Mouse (Mus musculus) heart, embryonic 15.5 days (tissue): Measurements from ENCODE around the gene Snx21. TPM values are rescaled to one million over a fixed set of nuclear protein-coding genes. Genes with fewer than 3 reads are reported as not detected.

Source experiments
- ATAC-seq: fragments of 200-750 bp; cut with Nextera tagmentation; replicated peaks from 2 replicates; pipeline ENCODE4 v1.8.0; 2017; ENCODE audit warnings: low read depth, moderate TSS enrichment; ENCODE audit not compliant: insufficient number of reproducible peaks, insufficient read depth, low FRiP score
- H3K27ac ChIP-seq: fragments of 300-500 bp; sonication (generic); 2 replicates; pipeline ENCODE4 v1.5.1; 2015; ENCODE audit warnings: mild to moderate bottlenecking, inconsistent platforms
- H3K27me3 ChIP-seq: fragments of 300-500 bp; sonication (generic); 2 replicates; pipeline ENCODE4 v1.6.1; 2015; ENCODE audit warnings: inconsistent platforms
- H3K36me3 ChIP-seq: fragments of 300-500 bp; sonication (generic); 2 replicates; pipeline ENCODE4 v1.6.1; 2015; ENCODE audit warnings: mild to moderate bottlenecking, inconsistent platforms
- H3K4me1 ChIP-seq: fragments of 300-500 bp; sonication (generic); replicated peaks from 2 replicates; pipeline ENCODE4 v1.6.1; 2015; ENCODE audit warnings: inconsistent platforms
- H3K4me2 ChIP-seq: fragments of 300-500 bp; sonication (generic); 2 replicates; pipeline ENCODE4 v1.6.1; 2015; ENCODE audit warnings: inconsistent platforms, mild to moderate bottlenecking, moderate library complexity
- H3K4me3 ChIP-seq: fragments of 300-500 bp; sonication (generic); 2 replicates; pipeline ENCODE4 v1.5.1; 2015; ENCODE audit warnings: mild to moderate bottlenecking, inconsistent platforms
- H3K9ac ChIP-seq: fragments of 300-500 bp; sonication (generic); 2 replicates; pipeline ENCODE4 v1.6.1; 2015; ENCODE audit warnings: mild to moderate bottlenecking, inconsistent platforms
- H3K9me3 ChIP-seq: fragments of 300-500 bp; sonication (generic); replicated peaks from 2 replicates; pipeline ENCODE4 v1.6.1; 2016; ENCODE audit warnings: inconsistent platforms
- WGBS: fragments of 180-500 bp; shearing (Covaris S2); methylation state at CpG from one replicate; pipeline ENCODE4 v1.1.7; 2015; ENCODE audit warnings: mixed read lengths; 5-methylcytosine and 5-hydroxymethylcytosine counted together
- polyA plus RNA-seq: library from polyadenylated mRNA; unstranded; fragments of >200 nt; fragmentation: Nextera tagmentation; extraction: Ambion mirVana; gene quantifications from 2 replicates; pipeline ENCODE4 v1.2.1, GENCODE M21; 2015

The Snx21 gene
- polyA plus RNA-seq, 1 experiment from 2014 or later, result 42.5 TPM

DNA sequence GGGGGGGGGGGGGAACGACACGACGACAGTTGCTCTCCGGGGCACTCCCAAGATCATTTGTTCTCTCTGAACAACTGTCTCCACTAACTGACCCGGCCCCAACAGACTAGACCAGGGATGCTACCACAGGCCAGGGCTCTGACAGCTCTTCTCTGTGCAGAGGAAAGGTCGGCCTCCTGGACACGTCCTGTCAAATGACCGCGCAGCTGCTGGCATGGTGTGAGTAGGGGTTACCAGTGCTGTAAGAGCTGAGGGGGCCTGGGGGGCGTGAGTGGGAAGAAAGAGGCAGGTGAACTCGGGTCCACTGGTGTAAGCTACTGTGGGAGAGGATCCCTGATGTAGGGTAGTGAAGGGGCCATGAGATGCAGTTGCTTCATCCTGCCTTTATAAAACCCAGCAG is 27.8 kb upstream of the Snx21 start:
- H3K27ac ChIP-seq, result no peak overlapping the region
- H3K27me3 ChIP-seq, result no peaks in the 10 kb centered on the region
- peaks cover 33% of the 10 kb centered on the region for H3K4me1 ChIP-seq
- no peaks in the 10 kb centered on the region for H3K9me3 ChIP-seq
- no peak overlapping the region for H3K4me3 ChIP-seq
- ATAC-seq, result no peak
- H3K36me3 ChIP-seq, result peaks cover 89% of the 10 kb centered on the region
- 89% methylated on average over 11 of the region's 11 CpGs for WGBS
- no peak overlapping the region for H3K9ac ChIP-seq
- H3K4me2 ChIP-seq, result no peak overlapping the region

DNA sequence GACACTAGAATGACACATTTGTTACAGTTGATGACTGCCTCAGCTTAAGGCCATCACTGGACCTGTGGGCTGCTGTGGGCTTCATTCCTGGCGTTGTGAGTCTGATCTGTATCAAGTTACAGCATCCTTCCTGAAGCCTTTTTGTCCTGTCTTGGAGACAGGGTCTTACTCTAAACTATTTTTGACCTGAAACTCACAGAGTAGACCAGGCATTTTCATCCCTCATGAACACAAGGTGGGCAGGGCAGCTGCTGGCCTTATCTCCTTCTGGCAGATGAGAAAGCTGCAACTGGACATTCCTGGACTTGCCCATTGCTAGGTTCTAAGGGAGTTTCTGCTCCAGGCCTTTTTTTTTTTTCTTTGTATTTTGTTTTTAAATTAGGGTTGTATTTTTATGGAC is 26.9 kb upstream of the Snx21 start:
- ATAC-seq, result no peak
- Histone ChIP-seq H3K27me3 (no peaks in the 10 kb centered on the region), H3K4me1 (peaks cover 29% of the 10 kb centered on the region), H3K36me3 (peaks cover 94% of the 10 kb centered on the region), H3K9me3 (no peaks in the 10 kb centered on the region), H3K4me3 (no peak overlapping the region), H3K27ac (no peak overlapping the region), H3K9ac (no peak overlapping the region), H3K4me2 (no peak overlapping the region)
- 50% methylated on average over 1 of the region's 1 CpGs for WGBS

GRCm38 (mm10) chr2:164760059-164760833 is 25.4 kb upstream of the Snx21 start:
- H3K27ac ChIP-seq, result no peak overlapping the region
- ATAC-seq, result no peak
- 77% methylated on average over 4 of the region's 4 CpGs for whole genome bisulfite sequencing

DNA sequence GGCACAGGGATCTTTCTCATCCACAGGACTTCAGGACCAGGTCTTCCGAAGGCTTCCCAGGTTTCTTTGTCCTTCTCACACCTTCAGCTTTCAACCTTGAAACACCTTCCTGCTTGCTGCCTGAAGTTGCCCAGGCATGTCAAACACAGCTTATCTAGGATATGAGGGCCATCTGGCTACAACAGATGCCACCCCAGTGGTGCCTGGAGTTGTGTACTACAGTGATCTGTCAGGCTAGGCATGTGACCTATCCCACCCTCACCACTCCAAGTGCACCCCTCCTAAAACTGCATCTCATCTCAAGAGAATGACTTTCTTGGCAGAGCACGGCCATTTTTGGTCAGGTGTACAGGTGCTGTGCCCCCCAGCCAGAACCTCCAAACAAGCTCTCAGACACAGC is 24.1 kb upstream of the Snx21 start:
- Histone ChIP-seq H3K27me3 (no peaks in the 10 kb centered on the region), H3K36me3 (peaks cover 86% of the 10 kb centered on the region), H3K4me3 (no peak overlapping the region), H3K9me3 (no peaks in the 10 kb centered on the region), H3K9ac (no peak overlapping the region), H3K27ac (no peak overlapping the region), H3K4me1 (peaks cover 4% of the 10 kb centered on the region), H3K4me2 (no peak overlapping the region)
- WGBS, result 73% methylated on average over 2 of the region's 2 CpGs
- no peak for ATAC-seq

More at GRCm38 (mm10) chr2:164760059-164760833, 25.4 kb upstream of the Snx21 start:
- H3K4me1 ChIP-seq, result peaks cover 13% of the 10 kb centered on the region
- no peak overlapping the region for H3K9ac ChIP-seq
- H3K36me3 ChIP-seq, result peaks cover 86% of the 10 kb centered on the region
- H3K9me3 ChIP-seq, result no peaks in the 10 kb centered on the region
- H3K4me2 ChIP-seq, result no peak overlapping the region
- H3K4me3 ChIP-seq, result no peak overlapping the region
- no peaks in the 10 kb centered on the region for H3K27me3 ChIP-seq

- H3K9me3 ChIP-seq, result no peaks in the 10 kb centered on the region
- no peak overlapping the region for H3K4me3 ChIP-seq
- H3K4me2 ChIP-seq, result no peak overlapping the region
- 98% methylated on average over 4 of the region's 4 CpGs for WGBS
- H3K27ac ChIP-seq, result no peak overlapping the region
- H3K9ac ChIP-seq, result no peak overlapping the region
- H3K27me3 ChIP-seq, result no peaks in the 10 kb centered on the region
- no peak for ATAC-seq
- peaks cover 4% of the 10 kb centered on the region for H3K4me1 ChIP-seq
- peaks cover 81% of the 10 kb centered on the region for H3K36me3 ChIP-seq
Measured at GRCm38 (mm10) chr2:164761971-164762370, 23.7 kb upstream of the Snx21 start.

DNA sequence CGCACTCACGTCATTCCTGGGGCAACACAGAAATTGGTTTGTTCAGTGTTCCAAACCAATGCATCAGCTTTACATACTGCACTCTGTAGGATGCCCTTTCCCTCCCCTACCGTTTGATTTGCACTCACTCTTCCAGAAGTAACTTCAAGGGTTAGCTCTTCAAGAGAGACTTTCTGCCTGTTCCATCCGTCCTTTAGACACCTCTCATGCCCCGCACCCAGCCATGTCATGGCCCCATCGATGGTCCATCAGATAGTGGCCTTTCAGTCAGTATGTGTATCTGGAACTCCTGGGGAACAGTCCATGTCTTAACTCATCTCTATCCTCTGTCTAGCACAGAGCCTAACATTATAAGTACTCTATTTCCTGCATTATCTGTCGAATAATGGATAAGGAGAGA is 23.0 kb upstream of the Snx21 start:
- ATAC-seq, result no peak
- Histone ChIP-seq H3K4me2 (no peak overlapping the region), H3K9me3 (no peaks in the 10 kb centered on the region), H3K9ac (no peak overlapping the region), H3K4me3 (no peak overlapping the region), H3K27ac (no peak overlapping the region), H3K36me3 (peaks cover 76% of the 10 kb centered on the region), H3K4me1 (peaks cover 4% of the 10 kb centered on the region), H3K27me3 (no peaks in the 10 kb centered on the region)
- 82% methylated on average over 7 of the region's 7 CpGs for WGBS

GRCm38 (mm10) chr2:164765841-164766240 is 19.8 kb upstream of the Snx21 start:
- Histone ChIP-seq H3K9me3 (no peaks in the 10 kb centered on the region), H3K4me1 (peaks cover 16% of the 10 kb centered on the region), H3K4me2 (no peak overlapping the region), H3K27ac (peak overlapping the region; percentile 56), H3K4me3 (no peak overlapping the region), H3K9ac (no peak overlapping the region), H3K36me3 (peaks cover 52% of the 10 kb centered on the region), H3K27me3 (no peaks in the 10 kb centered on the region)
- ATAC-seq, result no peak
- 62% methylated on average over 3 of the region's 3 CpGs for WGBS

- no peak overlapping the region for H3K4me3 ChIP-seq
- peak overlapping the region; percentile 41 for H3K27ac ChIP-seq
- no peaks in the 10 kb centered on the region for H3K9me3 ChIP-seq
- 88% methylated on average over 15 of the region's 15 CpGs for WGBS
- no peak overlapping the region for H3K4me2 ChIP-seq
- peaks cover 30% of the 10 kb centered on the region for H3K4me1 ChIP-seq
- no peaks in the 10 kb centered on the region for H3K27me3 ChIP-seq
- no peak for ATAC-seq
- no peak overlapping the region for H3K9ac ChIP-seq
- peaks cover 39% of the 10 kb centered on the region for H3K36me3 ChIP-seq
Measured at GRCm38 (mm10) chr2:164767812-164768540, 17.6 kb upstream of the Snx21 start.

DNA sequence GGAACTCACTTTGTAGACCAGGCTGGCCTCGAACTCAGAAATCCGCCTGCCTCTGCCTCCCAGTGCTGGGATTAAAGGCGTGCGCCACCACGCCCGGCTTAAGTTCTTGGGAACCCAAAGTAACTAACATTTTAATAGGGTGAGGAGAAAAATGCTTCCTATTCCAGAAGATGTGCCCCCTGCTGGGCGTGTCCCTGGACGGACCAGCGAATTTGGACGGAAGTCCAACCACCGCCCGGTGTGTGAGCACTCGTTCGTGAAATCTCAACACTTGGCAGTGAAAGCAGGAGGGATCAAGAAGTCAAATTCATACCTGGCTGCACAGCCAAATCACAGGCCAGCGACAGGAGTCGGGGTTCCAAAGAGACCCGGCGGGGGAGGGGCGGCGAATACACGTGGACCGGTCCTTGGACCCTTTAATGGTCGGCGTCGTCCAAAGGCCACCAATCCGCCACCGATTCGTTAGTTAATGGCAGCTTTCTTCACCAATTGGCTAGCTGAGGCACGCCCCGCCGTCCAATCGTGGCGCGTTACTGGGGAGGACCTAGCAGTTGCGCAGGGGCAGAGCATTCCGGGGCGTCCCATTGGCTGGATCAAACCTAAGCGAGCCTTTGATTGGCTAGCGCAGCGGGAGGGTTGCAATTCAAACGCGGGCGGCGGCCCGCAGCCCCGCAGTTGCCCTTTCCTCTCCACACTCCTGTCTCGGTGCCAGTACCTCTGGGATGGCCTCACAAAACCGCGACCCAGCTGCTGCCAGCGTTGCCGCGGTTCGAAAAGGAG is 16.2 kb upstream of the Snx21 start, which contains the start of gene Ube2c:
TSS of gene Ube2c (plus strand) at position 641 of the 780 bp plus-strand sequence.
- Histone ChIP-seq H3K27me3 (no peaks in the 10 kb centered on the region), H3K9ac (peak within 1 kb of the TSS; percentile 77), H3K27ac (peak within 1 kb of the TSS; percentile 86), H3K4me3 (peak within 1 kb of the TSS; percentile 82), H3K9me3 (no peaks in the 10 kb centered on the region), H3K36me3 (peaks cover 30% of the 10 kb centered on the region), H3K4me1 (peaks cover 31% of the 10 kb centered on the region), H3K4me2 (peak within 1 kb of the TSS; percentile 84)
- peak; percentile 98 for ATAC-seq
- 1% methylated on average over 53 of the region's 53 CpGs for WGBS

GRCm38 (mm10) chr2:164770279-164770678 is 15.3 kb upstream of the Snx21 start:
- no peak for ATAC-seq
- Histone ChIP-seq H3K9ac (peak overlapping the region; percentile 77), H3K36me3 (peaks cover 23% of the 10 kb centered on the region), H3K4me2 (peak overlapping the region; percentile 84), H3K27me3 (no peaks in the 10 kb centered on the region), H3K4me3 (peak overlapping the region; percentile 82), H3K4me1 (peaks cover 31% of the 10 kb centered on the region), H3K27ac (peak overlapping the region; percentile 48; the same call in 1 of the 2 replicates), H3K9me3 (no peaks in the 10 kb centered on the region)
- 2% methylated on average over 15 of the region's 15 CpGs for WGBS

DNA sequence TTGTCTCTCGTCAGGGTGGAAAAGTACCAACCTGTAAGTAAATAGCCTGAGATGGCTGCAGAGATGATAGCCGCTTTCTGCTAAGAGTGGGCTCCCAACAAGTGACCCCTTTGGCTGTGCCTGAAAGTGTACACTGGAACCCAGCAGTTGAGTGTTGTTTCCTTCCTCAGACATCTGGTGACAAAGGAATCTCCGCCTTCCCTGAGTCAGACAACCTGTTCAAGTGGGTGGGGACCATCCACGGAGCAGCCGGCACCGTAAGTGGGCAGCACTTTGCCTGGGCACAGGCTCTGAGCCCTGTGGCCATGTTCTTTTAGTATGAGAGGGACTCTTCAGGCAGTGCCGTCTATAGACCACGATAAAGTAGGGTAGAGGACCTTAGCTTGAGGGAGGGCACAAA is 14.5 kb upstream of the Snx21 start:
- Histone ChIP-seq H3K27ac (no peak overlapping the region), H3K4me2 (peak overlapping the region; percentile 84), H3K4me1 (peaks cover 31% of the 10 kb centered on the region), H3K27me3 (no peaks in the 10 kb centered on the region), H3K9ac (peak overlapping the region; percentile 77), H3K9me3 (no peaks in the 10 kb centered on the region), H3K36me3 (peaks cover 15% of the 10 kb centered on the region), H3K4me3 (peak overlapping the region; percentile 82)
- WGBS, result 54% methylated on average over 8 of the region's 8 CpGs
- ATAC-seq, result no peak
